Mouse (Mus musculus) hindbrain, postnatal 0 days (tissue): Measurements from ENCODE around the gene Rab34. TPM values are rescaled to one million over a fixed set of nuclear protein-coding genes. Genes with fewer than 3 reads are reported as not detected.
A peak's percentile ranks its signal among the peaks of the same experiment; 100 is the strongest.

ENCODE experiments used
- ATAC-seq: fragments of 200-750 bp; cut with Nextera tagmentation; 2 replicates; pipeline ENCODE4 v1.8.0; 2017; ENCODE audit warnings: mild to moderate bottlenecking, moderate TSS enrichment, moderate library complexity
- DNase-seq: peaks from one replicate; pipeline ENCODE4 v3.0.0-alpha.2; 2015; ENCODE audit warnings: low spot score
- H3K27ac ChIP-seq: fragments of 300-500 bp; sonication (generic); 2 replicates; pipeline ENCODE4 v1.5.1; 2014; ENCODE audit warnings: mild to moderate bottlenecking
- H3K27me3 ChIP-seq: fragments of 300-500 bp; sonication (generic); 2 replicates; pipeline ENCODE4 v1.6.1; 2014; ENCODE audit warnings: low read length, mixed read lengths; ENCODE audit not compliant: insufficient read depth
- H3K36me3 ChIP-seq: fragments of 300-500 bp; sonication (generic); 2 replicates; pipeline ENCODE4 v1.6.1; 2014; ENCODE audit warnings: low read length, mixed read lengths; ENCODE audit not compliant: insufficient read depth
- H3K4me1 ChIP-seq: fragments of 300-500 bp; sonication (generic); 2 replicates; pipeline ENCODE4 v1.6.1; 2014; ENCODE audit warnings: antibody characterized with exemption, low read length, mixed read lengths; ENCODE audit not compliant: insufficient read depth
- H3K4me2 ChIP-seq: fragments of 300-500 bp; sonication (generic); 2 replicates; pipeline ENCODE4 v1.6.1; 2014; ENCODE audit warnings: low read depth, mild to moderate bottlenecking, low read length, moderate library complexity, mixed read lengths
- H3K4me3 ChIP-seq: fragments of 300-500 bp; sonication (generic); 2 replicates; pipeline ENCODE4 v1.5.1; 2014; ENCODE audit warnings: low read length
- H3K9ac ChIP-seq: fragments of 300-500 bp; sonication (generic); replicated peaks from 2 replicates; pipeline ENCODE4 v1.6.1; 2014; ENCODE audit warnings: mild to moderate bottlenecking, low read length, moderate library complexity, mixed read lengths
- H3K9me3 ChIP-seq: fragments of 300-500 bp; sonication (generic); 2 replicates; pipeline ENCODE4 v1.6.1; 2016; ENCODE audit warnings: low read length, mixed read lengths
- CTCF ChIP-seq: IDR thresholded peaks from 2 replicates; pipeline ENCODE4 v1.5.1; 2016; ENCODE audit warnings: antibody characterized with exemption, control low read depth, low read depth
- WGBS: fragments of 180-500 bp; shearing (Covaris S2); extraction: QIAGEN DNeasy Blood & Tissue Kit; methylation state at CpG from one replicate; pipeline ENCODE4 v1.1.7; 2014; 5-methylcytosine and 5-hydroxymethylcytosine counted together
- microRNA-seq, 2 experiments: library from miRNA; unstranded; fragments of <30 nt; microRNA quantifications; one replicate each; pipeline ENCODE4; 2016
- polyA plus RNA-seq: library from polyadenylated mRNA; unstranded; fragments of >200 nt; fragmentation: Nextera tagmentation; extraction: Ambion mirVana; gene quantifications from 2 replicates; pipeline ENCODE4 v1.2.1, GENCODE M21; 2015
- total RNA-seq: library from RNA; depleted of rRNA; stranded (reverse); fragments of >200 nt; gene quantifications from 2 replicates; pipeline ENCODE4 v1.2.3, GENCODE M21; 2014; rRNA removed

Gene Rab34
- total and polyA plus RNA-seq, 2 experiments from 2014 or later = 63.5 to 96.4 TPM

DNA sequence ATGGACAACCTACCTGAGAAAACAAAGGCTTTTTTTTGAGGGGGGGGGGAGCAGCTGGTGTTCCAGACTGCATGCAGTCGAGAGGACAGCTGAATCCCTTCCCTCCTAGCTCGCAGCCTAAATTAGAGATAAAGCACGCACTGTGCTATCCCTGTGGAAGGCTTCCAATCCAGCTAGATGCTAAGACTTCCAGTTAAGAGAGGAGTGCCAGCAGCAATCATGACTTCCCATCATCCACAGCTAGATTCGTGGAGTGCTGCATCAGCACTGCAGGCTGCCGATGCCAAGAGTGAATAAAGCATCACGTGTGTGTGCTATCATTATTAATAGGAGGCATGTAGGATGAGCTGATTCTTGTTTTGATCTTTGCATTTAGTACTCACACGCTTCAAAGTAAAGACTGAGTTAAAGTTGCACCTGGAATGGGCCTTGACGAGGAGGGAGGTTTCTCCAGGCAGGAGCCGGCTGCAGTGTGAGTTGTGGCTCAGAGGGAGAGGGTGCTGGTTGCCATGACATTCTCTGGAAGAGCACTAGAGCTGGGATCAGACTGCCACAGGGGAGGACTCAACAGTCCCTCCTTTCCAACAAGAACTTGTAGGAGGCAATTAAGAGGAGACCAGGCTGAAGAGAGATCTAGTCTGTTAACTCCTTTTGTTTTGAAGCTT lies 52.1 kb downstream of the Rab34 start:
- Histone ChIP-seq H3K9ac (no peak overlapping the region), H3K36me3 (peaks cover 6% of the 10 kb centered on the region; the same call in 1 of the 2 replicates), H3K4me1 (peaks cover 8% of the 10 kb centered on the region), H3K27ac (0 out of 2 replicates have a peak overlapping the region, but pooled peaks have one; percentile 45), H3K27me3 (no peaks in the 10 kb centered on the region), H3K4me2 (0 out of 2 replicates have a peak overlapping the region, but pooled peaks have one; percentile 7), H3K9me3 (no peaks in the 10 kb centered on the region), H3K4me3 (no peak overlapping the region)
- peak; percentile 30 for DNase-seq
- TF ChIP-seq CTCF = no peak
- WGBS = 72% methylated on average over 9 of the region's 9 CpGs
- 0 out of 2 replicates have a peak, but pooled peaks have one; percentile 18 for ATAC-seq

Small RNA genes within 50 kb of the gene (microRNA-seq; reads per million reads assigned to microRNA genes)
- 0.35 to 0.36 reads per million in 2 experiments for gene Mir7653

Other genes with a start within 250 kb of the Rab34 start
- 31.9 and 34.9 TPM in 2 replicates for gene Phf12, start 205.7 kb upstream of the Rab34 start, total RNA-seq
- 8.3 and 8.7 TPM in 2 replicates for gene Phf12, start 205.7 kb upstream of the Rab34 start, polyA plus RNA-seq
- gene Dhrs13, start 156.2 kb upstream of the Rab34 start, total RNA-seq = 63.8 and 69.6 TPM in 2 replicates
- 48.2 and 52.8 TPM in 2 replicates for gene Dhrs13, start 156.2 kb upstream of the Rab34 start, polyA plus RNA-seq
- 107 and 108 TPM in 2 replicates for gene Flot2, start 150.5 kb upstream of the Rab34 start, total RNA-seq
- gene Flot2, start 150.5 kb upstream of the Rab34 start, polyA plus RNA-seq = 121 and 123 TPM in 2 replicates
- gene Eral1, start 108.0 kb upstream of the Rab34 start, total RNA-seq = 38.4 and 40.3 TPM in 2 replicates
- gene Eral1, start 108.0 kb upstream of the Rab34 start, polyA plus RNA-seq = 25.7 and 26.9 TPM in 2 replicates
- gene Fam222b, start 93.8 kb upstream of the Rab34 start, total RNA-seq = 27.6 and 32.6 TPM in 2 replicates
- gene Fam222b, start 93.8 kb upstream of the Rab34 start, polyA plus RNA-seq = 22.6 and 22.9 TPM in 2 replicates
- 124 and 130 TPM in 2 replicates for gene Traf4, start 22.8 kb upstream of the Rab34 start, total RNA-seq
- gene Traf4, start 22.8 kb upstream of the Rab34 start, polyA plus RNA-seq = 79.5 and 88.7 TPM in 2 replicates
- 7.6 and 11.8 TPM in 2 replicates for gene Nek8, start 11.8 kb upstream of the Rab34 start, total RNA-seq
- gene Nek8, start 11.8 kb upstream of the Rab34 start, polyA plus RNA-seq = 7.3 and 7.7 TPM in 2 replicates
- 37.5 and 46.1 TPM in 2 replicates for gene Tlcd1, start 11.7 kb upstream of the Rab34 start, total RNA-seq
- 36.8 and 42.6 TPM in 2 replicates for gene Tlcd1, start 11.7 kb upstream of the Rab34 start, polyA plus RNA-seq
- 418 and 469 TPM in 2 replicates for gene Rpl23a, start 4.8 kb upstream of the Rab34 start, total RNA-seq
- 906 and 915 TPM in 2 replicates for gene Rpl23a, start 4.8 kb upstream of the Rab34 start, polyA plus RNA-seq
- gene Proca1, start 5.0 kb downstream of the Rab34 start, total RNA-seq = 1.9 and 4.9 TPM in 2 replicates
- 5.6 and 5.8 TPM in 2 replicates for gene Proca1, start 5.0 kb downstream of the Rab34 start, polyA plus RNA-seq
- gene Sdf2, start 57.3 kb downstream of the Rab34 start, total RNA-seq = 77.1 and 112 TPM in 2 replicates
- gene Sdf2, start 57.3 kb downstream of the Rab34 start, polyA plus RNA-seq = 107 and 113 TPM in 2 replicates
- gene Supt6, start 57.6 kb downstream of the Rab34 start, total RNA-seq = 34.2 and 36.0 TPM in 2 replicates
- gene Supt6, start 57.6 kb downstream of the Rab34 start, polyA plus RNA-seq = 17.1 and 19.0 TPM in 2 replicates
- gene 2610507B11Rik, start 73.3 kb downstream of the Rab34 start, total RNA-seq = 86.2 and 93.6 TPM in 2 replicates
- gene 2610507B11Rik, start 73.3 kb downstream of the Rab34 start, polyA plus RNA-seq = 78.2 and 79.0 TPM in 2 replicates
- gene BC030499, start 102.4 kb downstream of the Rab34 start, total RNA-seq = 0.10 TPM in 1 of 2 replicates, not detected in the other
- 0.15 TPM in 1 of 2 replicates, not detected in the other for gene BC030499, start 102.4 kb downstream of the Rab34 start, polyA plus RNA-seq
- gene Spag5, start 113.1 kb downstream of the Rab34 start, total RNA-seq = 26.7 and 31.4 TPM in 2 replicates
- gene Spag5, start 113.1 kb downstream of the Rab34 start, polyA plus RNA-seq = 9.1 and 9.9 TPM in 2 replicates
- 798 and 822 TPM in 2 replicates for gene Aldoc, start 134.5 kb downstream of the Rab34 start, total RNA-seq
- gene Aldoc, start 134.5 kb downstream of the Rab34 start, polyA plus RNA-seq = 693 and 762 TPM in 2 replicates
- 88.3 and 89.0 TPM in 2 replicates for gene Pigs, start 140.0 kb downstream of the Rab34 start, total RNA-seq
- gene Pigs, start 140.0 kb downstream of the Rab34 start, polyA plus RNA-seq = 105 TPM in 2 replicates
- gene Unc119, start 155.1 kb downstream of the Rab34 start, total RNA-seq = 125 and 154 TPM in 2 replicates
- 76.2 and 82.0 TPM in 2 replicates for gene Unc119, start 155.1 kb downstream of the Rab34 start, polyA plus RNA-seq
- gene Foxn1, start 198.1 kb downstream of the Rab34 start, total RNA-seq = not detected in 2 replicates
- gene Foxn1, start 198.1 kb downstream of the Rab34 start, polyA plus RNA-seq = not detected in 2 replicates
- gene Slc13a2, start 233.8 kb downstream of the Rab34 start, total RNA-seq = 0.10 TPM in 1 of 2 replicates, not detected in the other
- gene Slc13a2, start 233.8 kb downstream of the Rab34 start, polyA plus RNA-seq = not detected in 2 replicates